Mouse (Mus musculus): ENCODE results near the gene Ptger1. TPM values are rescaled to one million over a fixed set of nuclear protein-coding genes. Genes with fewer than 3 reads are reported as not detected.

The Ptger1 gene
- polyA plus RNA-seq, 1 experiment from 2014 or later, result 0.31 TPM

GRCm38 (mm10) chr8:83698291-83698660 lies 31.8 kb downstream of the Ptger1 start:
- WGBS, result 5% methylated on average over 15 of the region's 15 CpGs
- Histone ChIP-seq H3K36me3 (ENCODE audit: control insufficient read depth, insufficient read depth, low read length) (no peaks in the 10 kb centered on the region), H3K27me3 (ENCODE audit: control insufficient read depth, insufficient read depth, low read length) (no peaks in the 10 kb centered on the region), H3K9ac (ENCODE audit: low read length) (peak overlapping the region; percentile 95), H3K4me3 (ENCODE audit: low read depth, low read length) (peak overlapping the region; percentile 85), H3K27ac (ENCODE audit: low read depth, low read length) (no peak overlapping the region), H3K4me1 (ENCODE audit: control insufficient read depth, insufficient read depth, low read length) (peaks cover 20% of the 10 kb centered on the region), H3K9me3 (ENCODE audit: control insufficient read depth, low read length) (no peaks in the 10 kb centered on the region), H3K4me2 (peak overlapping the region; percentile 97)
- peak; percentile 17 for ATAC-seq (ENCODE audit: low FRiP score)
- no peak for DNase-seq (ENCODE audit: low spot score, missing footprints)

GRCm38 (mm10) chr8:83698661-83699453 lies 32.4 kb downstream of the Ptger1 start, which contains the start of gene Pkn1:
Pkn1 (minus strand) TSS chr8:83699179.
- H3K4me1 ChIP-seq (ENCODE audit: control insufficient read depth, insufficient read depth, low read length), result peaks cover 20% of the 10 kb centered on the region
- peak within 1 kb of the TSS; percentile 95 for H3K9ac ChIP-seq (ENCODE audit: low read length)
- peak; percentile 96 for ATAC-seq (ENCODE audit: low FRiP score)
- peak within 1 kb of the TSS; percentile 85 for H3K4me3 ChIP-seq (ENCODE audit: low read depth, low read length)
- peak within 1 kb of the TSS; percentile 97 for H3K4me2 ChIP-seq
- peak within 1 kb of the TSS; percentile 56 for H3K27ac ChIP-seq (ENCODE audit: low read depth, low read length)
- no peaks in the 10 kb centered on the region for H3K9me3 ChIP-seq (ENCODE audit: control insufficient read depth, low read length)
- no peaks in the 10 kb centered on the region for H3K36me3 ChIP-seq (ENCODE audit: control insufficient read depth, insufficient read depth, low read length)
- peak; percentile 97 for DNase-seq (ENCODE audit: low spot score, missing footprints)
- under 1% methylated on average over 77 of the region's 85 CpGs for WGBS
- no peaks in the 10 kb centered on the region for H3K27me3 ChIP-seq (ENCODE audit: control insufficient read depth, insufficient read depth, low read length)

GRCm38 (mm10) chr8:83699566-83699965 lies 33.1 kb downstream of the Ptger1 start:
- H3K4me3 ChIP-seq (ENCODE audit: low read depth, low read length), result peak overlapping the region; percentile 85
- H3K9me3 ChIP-seq (ENCODE audit: control insufficient read depth, low read length), result no peaks in the 10 kb centered on the region
- H3K4me1 ChIP-seq (ENCODE audit: control insufficient read depth, insufficient read depth, low read length), result peaks cover 20% of the 10 kb centered on the region
- 55% methylated on average over 9 of the region's 9 CpGs for WGBS
- peak overlapping the region; percentile 95 for H3K9ac ChIP-seq (ENCODE audit: low read length)
- ATAC-seq (ENCODE audit: low FRiP score), result no peak
- H3K4me2 ChIP-seq, result peak overlapping the region; percentile 97
- H3K36me3 ChIP-seq (ENCODE audit: control insufficient read depth, insufficient read depth, low read length), result no peaks in the 10 kb centered on the region
- DNase-seq (ENCODE audit: low spot score, missing footprints), result no peak
- H3K27ac ChIP-seq (ENCODE audit: low read depth, low read length), result peak overlapping the region; percentile 56; the same call in 1 of the 2 replicates
- no peaks in the 10 kb centered on the region for H3K27me3 ChIP-seq (ENCODE audit: control insufficient read depth, insufficient read depth, low read length)

- DNase-seq (ENCODE audit: low spot score, missing footprints) (no peak), ATAC-seq (ENCODE audit: low FRiP score) (no peak)
- H3K27me3 ChIP-seq (ENCODE audit: control insufficient read depth, insufficient read depth, low read length), result no peaks in the 10 kb centered on the region
- H3K36me3 ChIP-seq (ENCODE audit: control insufficient read depth, insufficient read depth, low read length), result no peaks in the 10 kb centered on the region
- peaks cover 20% of the 10 kb centered on the region for H3K4me1 ChIP-seq (ENCODE audit: control insufficient read depth, insufficient read depth, low read length)
- no peak overlapping the region for H3K4me3 ChIP-seq (ENCODE audit: low read depth, low read length)
- no peak overlapping the region for H3K9ac ChIP-seq (ENCODE audit: low read length)
- no peaks in the 10 kb centered on the region for H3K9me3 ChIP-seq (ENCODE audit: control insufficient read depth, low read length)
- WGBS, result 89% methylated on average over 9 of the region's 9 CpGs
- no peak overlapping the region for H3K4me2 ChIP-seq
- H3K27ac ChIP-seq (ENCODE audit: low read depth, low read length), result no peak overlapping the region
Measured at GRCm38 (mm10) chr8:83700423-83701085, 34.1 kb downstream of the Ptger1 start.

GRCm38 (mm10) chr8:83703426-83703825 lies 36.9 kb downstream of the Ptger1 start:
- WGBS, result 83% methylated on average over 4 of the region's 4 CpGs
- no peak overlapping the region for H3K4me3 ChIP-seq (ENCODE audit: low read depth, low read length)
- ATAC-seq (ENCODE audit: low FRiP score) (no peak), DNase-seq (ENCODE audit: low spot score, missing footprints) (no peak)
- H3K9ac ChIP-seq (ENCODE audit: low read length), result no peak overlapping the region
- H3K36me3 ChIP-seq (ENCODE audit: control insufficient read depth, insufficient read depth, low read length), result no peaks in the 10 kb centered on the region
- H3K4me2 ChIP-seq, result no peak overlapping the region
- H3K27ac ChIP-seq (ENCODE audit: low read depth, low read length), result no peak overlapping the region
- H3K9me3 ChIP-seq (ENCODE audit: control insufficient read depth, low read length), result no peaks in the 10 kb centered on the region
- no peaks in the 10 kb centered on the region for H3K27me3 ChIP-seq (ENCODE audit: control insufficient read depth, insufficient read depth, low read length)
- peaks cover 7% of the 10 kb centered on the region for H3K4me1 ChIP-seq (ENCODE audit: control insufficient read depth, insufficient read depth, low read length)

GRCm38 (mm10) chr8:83706411-83706810 lies 39.9 kb downstream of the Ptger1 start:
- Histone ChIP-seq H3K4me1 (ENCODE audit: control insufficient read depth, insufficient read depth, low read length) (no peaks in the 10 kb centered on the region), H3K27ac (ENCODE audit: low read depth, low read length) (no peak overlapping the region), H3K36me3 (ENCODE audit: control insufficient read depth, insufficient read depth, low read length) (no peaks in the 10 kb centered on the region), H3K4me2 (no peak overlapping the region), H3K9me3 (ENCODE audit: control insufficient read depth, low read length) (no peaks in the 10 kb centered on the region), H3K27me3 (ENCODE audit: control insufficient read depth, insufficient read depth, low read length) (no peaks in the 10 kb centered on the region), H3K9ac (ENCODE audit: low read length) (no peak overlapping the region), H3K4me3 (ENCODE audit: low read depth, low read length) (no peak overlapping the region)
- ATAC-seq (ENCODE audit: low FRiP score) (no peak), DNase-seq (ENCODE audit: low spot score, missing footprints) (no peak)
- WGBS, result 69% methylated on average over 5 of the region's 5 CpGs

GRCm38 (mm10) chr8:83707554-83707953 lies 41.1 kb downstream of the Ptger1 start:
- ATAC-seq (ENCODE audit: low FRiP score) (no peak), DNase-seq (ENCODE audit: low spot score, missing footprints) (no peak)
- Histone ChIP-seq H3K36me3 (ENCODE audit: control insufficient read depth, insufficient read depth, low read length) (no peaks in the 10 kb centered on the region), H3K4me3 (ENCODE audit: low read depth, low read length) (no peak overlapping the region), H3K27me3 (ENCODE audit: control insufficient read depth, insufficient read depth, low read length) (no peaks in the 10 kb centered on the region), H3K4me2 (no peak overlapping the region), H3K9ac (ENCODE audit: low read length) (no peak overlapping the region), H3K9me3 (ENCODE audit: control insufficient read depth, low read length) (no peaks in the 10 kb centered on the region), H3K4me1 (ENCODE audit: control insufficient read depth, insufficient read depth, low read length) (no peaks in the 10 kb centered on the region), H3K27ac (ENCODE audit: low read depth, low read length) (no peak overlapping the region)
- 72% methylated on average over 8 of the region's 8 CpGs for WGBS

DNA sequence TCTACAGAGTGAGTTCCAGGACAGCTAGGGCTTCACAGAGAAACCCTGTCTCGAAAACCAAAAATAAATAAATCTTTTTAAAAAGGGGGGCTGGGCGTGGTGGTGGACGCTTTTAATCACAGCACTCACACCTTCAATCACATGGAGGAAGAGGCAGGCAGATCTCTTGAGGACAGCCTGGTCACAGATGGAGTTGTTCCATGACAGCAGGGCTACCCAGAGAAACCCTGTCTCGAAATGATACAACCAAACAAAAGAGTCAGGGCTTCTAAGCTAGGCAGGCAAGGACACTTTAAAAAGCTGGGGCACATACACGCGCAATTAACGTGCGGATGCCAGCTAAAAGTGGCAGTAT lies 48.2 kb downstream of the Ptger1 start:
- Histone ChIP-seq H3K27me3 (ENCODE audit: control insufficient read depth, insufficient read depth, low read length) (no peaks in the 10 kb centered on the region), H3K9me3 (ENCODE audit: control insufficient read depth, low read length) (no peaks in the 10 kb centered on the region), H3K4me3 (ENCODE audit: low read depth, low read length) (peak overlapping the region; percentile 92), H3K36me3 (ENCODE audit: control insufficient read depth, insufficient read depth, low read length) (peaks cover 2% of the 10 kb centered on the region; the same call in 1 of the 2 replicates), H3K4me1 (ENCODE audit: control insufficient read depth, insufficient read depth, low read length) (peaks cover 11% of the 10 kb centered on the region), H3K9ac (ENCODE audit: low read length) (no peak overlapping the region; the same call in 1 of the 2 replicates), H3K4me2 (peak overlapping the region; percentile 33; the same call in 1 of the 2 replicates), H3K27ac (ENCODE audit: low read depth, low read length) (no peak overlapping the region)
- 17% methylated on average over 8 of the region's 8 CpGs for WGBS
- DNase-seq (ENCODE audit: low spot score, missing footprints) (no peak), ATAC-seq (ENCODE audit: low FRiP score) (no peak)

DNA sequence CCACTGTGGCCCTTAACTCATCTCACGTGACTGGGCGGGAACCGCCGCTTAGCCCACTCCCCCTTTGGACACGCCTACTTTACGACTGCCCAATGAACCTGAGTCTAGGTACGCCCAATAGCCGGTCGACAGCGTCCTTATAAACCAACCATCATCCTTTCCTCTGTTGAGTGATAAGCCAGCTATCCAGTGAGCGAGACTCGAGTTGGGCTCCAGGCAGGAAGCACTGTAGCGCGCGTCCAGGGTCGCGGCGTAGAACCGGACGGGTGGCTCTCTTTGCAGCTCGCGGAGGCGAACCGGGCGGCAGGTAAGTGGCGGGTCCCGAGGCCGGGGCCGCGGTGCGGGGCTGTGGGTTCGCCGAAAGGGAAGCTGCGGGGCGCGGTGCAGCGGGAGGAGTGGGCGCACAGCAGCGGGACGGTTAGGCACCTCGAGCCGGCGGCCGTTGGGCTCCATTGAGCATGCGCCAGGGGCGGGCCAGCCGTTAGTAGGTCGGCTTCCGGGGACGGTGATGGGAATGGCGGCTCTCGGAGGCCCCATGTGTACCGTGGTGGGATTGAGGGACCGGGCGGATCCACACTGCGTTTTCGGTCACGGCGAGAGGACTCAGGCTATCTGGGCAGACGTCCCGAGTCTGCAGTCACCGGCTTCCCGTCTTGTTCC lies 48.7 kb downstream of the Ptger1 start, which contains the start of gene Ddx39:
Gene Ddx39 (plus strand): TSS at position 147 of the 660 bp plus-strand sequence.
- Histone ChIP-seq H3K4me1 (ENCODE audit: control insufficient read depth, insufficient read depth, low read length) (peaks cover 11% of the 10 kb centered on the region), H3K27ac (ENCODE audit: low read depth, low read length) (peak within 1 kb of the TSS; percentile 76), H3K9ac (ENCODE audit: low read length) (peak within 1 kb of the TSS; percentile 91), H3K4me3 (ENCODE audit: low read depth, low read length) (peak within 1 kb of the TSS; percentile 92), H3K36me3 (ENCODE audit: control insufficient read depth, insufficient read depth, low read length) (peaks cover 8% of the 10 kb centered on the region), H3K27me3 (ENCODE audit: control insufficient read depth, insufficient read depth, low read length) (no peaks in the 10 kb centered on the region), H3K4me2 (peak within 1 kb of the TSS; percentile 92), H3K9me3 (ENCODE audit: control insufficient read depth, low read length) (no peaks in the 10 kb centered on the region)
- WGBS, result under 1% methylated on average over 63 of the region's 63 CpGs
- DNase-seq (ENCODE audit: low spot score, missing footprints), result peak; percentile 98
- ATAC-seq (ENCODE audit: low FRiP score), result peak; percentile 100
